Mouse (Mus musculus) heart, embryonic 15.5 days (tissue): ENCODE measurements at regions not wholly inside any gene's neighbourhood (a gene's known extent, or its start where the extent isn't known, plus 50 kb on each side); places are given as distances from the start of the nearest gene placed in this dataset.

ENCODE experiments used
- ATAC-seq: fragments of 200-750 bp; cut with Nextera tagmentation; replicated peaks from 2 replicates; pipeline ENCODE4 v1.8.0; 2017; ENCODE audit warnings: low read depth, moderate TSS enrichment; ENCODE audit not compliant: insufficient number of reproducible peaks, insufficient read depth, low FRiP score
- H3K27ac ChIP-seq: fragments of 300-500 bp; sonication (generic); 2 replicates; pipeline ENCODE4 v1.5.1; 2015; ENCODE audit warnings: mild to moderate bottlenecking, inconsistent platforms
- H3K27me3 ChIP-seq: fragments of 300-500 bp; sonication (generic); 2 replicates; pipeline ENCODE4 v1.6.1; 2015; ENCODE audit warnings: inconsistent platforms
- H3K36me3 ChIP-seq: fragments of 300-500 bp; sonication (generic); 2 replicates; pipeline ENCODE4 v1.6.1; 2015; ENCODE audit warnings: mild to moderate bottlenecking, inconsistent platforms
- H3K4me1 ChIP-seq: fragments of 300-500 bp; sonication (generic); replicated peaks from 2 replicates; pipeline ENCODE4 v1.6.1; 2015; ENCODE audit warnings: inconsistent platforms
- H3K4me2 ChIP-seq: fragments of 300-500 bp; sonication (generic); 2 replicates; pipeline ENCODE4 v1.6.1; 2015; ENCODE audit warnings: inconsistent platforms, mild to moderate bottlenecking, moderate library complexity
- H3K4me3 ChIP-seq: fragments of 300-500 bp; sonication (generic); 2 replicates; pipeline ENCODE4 v1.5.1; 2015; ENCODE audit warnings: mild to moderate bottlenecking, inconsistent platforms
- H3K9ac ChIP-seq: fragments of 300-500 bp; sonication (generic); 2 replicates; pipeline ENCODE4 v1.6.1; 2015; ENCODE audit warnings: mild to moderate bottlenecking, inconsistent platforms
- H3K9me3 ChIP-seq: fragments of 300-500 bp; sonication (generic); replicated peaks from 2 replicates; pipeline ENCODE4 v1.6.1; 2016; ENCODE audit warnings: inconsistent platforms
- WGBS: fragments of 180-500 bp; shearing (Covaris S2); methylation state at CpG from one replicate; pipeline ENCODE4 v1.1.7; 2015; ENCODE audit warnings: mixed read lengths; 5-methylcytosine and 5-hydroxymethylcytosine counted together

GRCm38 (mm10) chr11:63507387-63507786 lies 378.6 kb downstream of the Pmp22 start:
- Histone ChIP-seq H3K9ac (no peak overlapping the region), H3K4me3 (no peak overlapping the region), H3K4me2 (no peak overlapping the region), H3K36me3 (no peaks in the 10 kb centered on the region), H3K9me3 (no peaks in the 10 kb centered on the region), H3K27ac (no peak overlapping the region), H3K27me3 (no peaks in the 10 kb centered on the region), H3K4me1 (0 out of 2 replicates have a peak, but pooled peaks cover 3% of the 10 kb centered on the region)
- WGBS = 86% methylated on average over 8 of the region's 8 CpGs
- no peak for ATAC-seq

GRCm38 (mm10) chr11:63508727-63509126 lies 379.9 kb downstream of the Pmp22 start:
- Histone ChIP-seq H3K36me3 (no peaks in the 10 kb centered on the region), H3K9ac (no peak overlapping the region), H3K27me3 (no peaks in the 10 kb centered on the region), H3K9me3 (no peaks in the 10 kb centered on the region), H3K4me2 (no peak overlapping the region), H3K4me1 (0 out of 2 replicates have a peak, but pooled peaks cover 3% of the 10 kb centered on the region), H3K4me3 (no peak overlapping the region), H3K27ac (no peak overlapping the region)
- no peak for ATAC-seq
- WGBS = 75% methylated on average over 2 of the region's 2 CpGs

GRCm38 (mm10) chr11:63510611-63511010 lies 381.8 kb downstream of the Pmp22 start:
- H3K4me1 ChIP-seq = 0 out of 2 replicates have a peak, but pooled peaks cover 3% of the 10 kb centered on the region
- H3K27ac ChIP-seq = no peak overlapping the region
- H3K27me3 ChIP-seq = no peaks in the 10 kb centered on the region
- no peak overlapping the region for H3K4me2 ChIP-seq
- H3K9ac ChIP-seq = no peak overlapping the region
- WGBS = 80% methylated on average over 7 of the region's 7 CpGs
- no peak for ATAC-seq
- no peaks in the 10 kb centered on the region for H3K36me3 ChIP-seq
- no peaks in the 10 kb centered on the region for H3K9me3 ChIP-seq
- no peak overlapping the region for H3K4me3 ChIP-seq

GRCm38 (mm10) chr11:63514615-63515014 lies 385.8 kb downstream of the Pmp22 start:
- WGBS = 80% methylated on average over 3 of the region's 3 CpGs
- H3K9ac ChIP-seq = no peak overlapping the region
- 0 out of 2 replicates have a peak, but pooled peaks cover 7% of the 10 kb centered on the region for H3K4me1 ChIP-seq
- no peaks in the 10 kb centered on the region for H3K9me3 ChIP-seq
- no peak overlapping the region for H3K4me3 ChIP-seq
- no peaks in the 10 kb centered on the region for H3K27me3 ChIP-seq
- H3K4me2 ChIP-seq = no peak overlapping the region
- no peaks in the 10 kb centered on the region for H3K36me3 ChIP-seq
- H3K27ac ChIP-seq = no peak overlapping the region
- no peak for ATAC-seq

GRCm38 (mm10) chr11:63518847-63519246 lies 390.1 kb downstream of the Pmp22 start:
- 0 out of 2 replicates have a peak, but pooled peaks cover 5% of the 10 kb centered on the region for H3K4me1 ChIP-seq
- no peaks in the 10 kb centered on the region for H3K36me3 ChIP-seq
- no peak overlapping the region for H3K4me3 ChIP-seq
- 0 out of 2 replicates have a peak overlapping the region, but pooled peaks have one; percentile 26 for H3K27ac ChIP-seq
- H3K27me3 ChIP-seq = no peaks in the 10 kb centered on the region
- H3K4me2 ChIP-seq = no peak overlapping the region
- peak; percentile 79 for ATAC-seq
- no peaks in the 10 kb centered on the region for H3K9me3 ChIP-seq
- WGBS = 29% methylated on average over 6 of the region's 6 CpGs
- H3K9ac ChIP-seq = no peak overlapping the region

- H3K4me3 ChIP-seq = no peak overlapping the region
- 47% methylated on average over 7 of the region's 7 CpGs for WGBS
- ATAC-seq = no peak
Observed at GRCm38 (mm10) chr11:63524254-63524653, 395.5 kb downstream of the Pmp22 start.

GRCm38 (mm10) chr11:63525431-63525830 lies 396.6 kb downstream of the Pmp22 start:
- 55% methylated on average over 12 of the region's 12 CpGs for WGBS
- Histone ChIP-seq H3K4me1 (0 out of 2 replicates have a peak, but pooled peaks cover 2% of the 10 kb centered on the region), H3K4me3 (no peak overlapping the region), H3K4me2 (no peak overlapping the region), H3K9ac (no peak overlapping the region), H3K27ac (no peak overlapping the region), H3K27me3 (no peaks in the 10 kb centered on the region), H3K9me3 (no peaks in the 10 kb centered on the region), H3K36me3 (no peaks in the 10 kb centered on the region)
- no peak for ATAC-seq

More at GRCm38 (mm10) chr11:63524254-63524653, 395.5 kb downstream of the Pmp22 start:
- Histone ChIP-seq H3K9ac (no peak overlapping the region), H3K27ac (no peak overlapping the region), H3K4me1 (0 out of 2 replicates have a peak, but pooled peaks cover 2% of the 10 kb centered on the region), H3K27me3 (no peaks in the 10 kb centered on the region), H3K4me2 (no peak overlapping the region), H3K36me3 (no peaks in the 10 kb centered on the region), H3K9me3 (no peaks in the 10 kb centered on the region)

- WGBS = 64% methylated on average over 3 of the region's 3 CpGs
- Histone ChIP-seq H3K27me3 (no peaks in the 10 kb centered on the region), H3K9ac (no peak overlapping the region), H3K9me3 (no peaks in the 10 kb centered on the region), H3K4me2 (no peak overlapping the region), H3K36me3 (no peaks in the 10 kb centered on the region), H3K4me1 (0 out of 2 replicates have a peak, but pooled peaks cover 2% of the 10 kb centered on the region), H3K27ac (no peak overlapping the region), H3K4me3 (no peak overlapping the region)
- no peak for ATAC-seq
Observed at GRCm38 (mm10) chr11:63525956-63526355, 396.1 kb downstream of the Hs3st3b1 start.

GRCm38 (mm10) chr11:63532752-63533151 lies 389.3 kb downstream of the Hs3st3b1 start:
- Histone ChIP-seq H3K27ac (no peak overlapping the region), H3K4me2 (no peak overlapping the region), H3K36me3 (no peaks in the 10 kb centered on the region), H3K4me3 (no peak overlapping the region), H3K9ac (no peak overlapping the region), H3K4me1 (no peaks in the 10 kb centered on the region), H3K27me3 (no peaks in the 10 kb centered on the region; the same call in 1 of the 2 replicates), H3K9me3 (no peaks in the 10 kb centered on the region)
- 82% methylated on average over 5 of the region's 5 CpGs for WGBS
- no peak for ATAC-seq

GRCm38 (mm10) chr11:63533555-63534200 lies 388.4 kb downstream of the Hs3st3b1 start:
- Histone ChIP-seq H3K27me3 (no peaks in the 10 kb centered on the region; the same call in 1 of the 2 replicates), H3K4me1 (no peaks in the 10 kb centered on the region), H3K9ac (no peak overlapping the region), H3K36me3 (no peaks in the 10 kb centered on the region), H3K9me3 (no peaks in the 10 kb centered on the region), H3K27ac (no peak overlapping the region), H3K4me3 (no peak overlapping the region), H3K4me2 (no peak overlapping the region)
- WGBS = 59% methylated on average over 4 of the region's 4 CpGs
- ATAC-seq = no peak

- Histone ChIP-seq H3K4me3 (no peak overlapping the region), H3K27ac (no peak overlapping the region), H3K27me3 (no peaks in the 10 kb centered on the region; the same call in 1 of the 2 replicates), H3K9me3 (no peaks in the 10 kb centered on the region), H3K36me3 (no peaks in the 10 kb centered on the region), H3K9ac (no peak overlapping the region), H3K4me1 (no peaks in the 10 kb centered on the region), H3K4me2 (no peak overlapping the region)
- no peak for ATAC-seq
- 66% methylated on average over 3 of the region's 3 CpGs for WGBS
Observed at GRCm38 (mm10) chr11:63537693-63538092, 384.4 kb downstream of the Hs3st3b1 start.
